Mouse (Mus musculus) midbrain, embryonic 10.5 days (tissue): ENCODE results near the gene Rpl7l1. TPM values are rescaled to one million over a fixed set of nuclear protein-coding genes. Genes with fewer than 3 reads are reported as not detected.
"Not testable (repeated sequence)": the region's sequence is repeated elsewhere in the genome, so short reads cannot be mapped to it uniquely, and the experiment has no call there.

Experiments used
- DNase-seq: peaks from one replicate; pipeline ENCODE4 v3.0.0-alpha.2; 2017; ENCODE audit warnings: low spot score
- H3K27ac ChIP-seq: fragments of 300-500 bp; sonication (generic); replicated peaks from 2 replicates; pipeline ENCODE4 v1.5.1; 2016; ENCODE audit warnings: mild to moderate bottlenecking
- H3K27me3 ChIP-seq: fragments of 300-500 bp; sonication (generic); 2 replicates; pipeline ENCODE4 v1.6.1; 2016; ENCODE audit warnings: low read depth, mild to moderate bottlenecking; ENCODE audit not compliant: poor library complexity, severe bottlenecking
- H3K36me3 ChIP-seq: fragments of 300-500 bp; sonication (generic); 2 replicates; pipeline ENCODE4 v1.6.1; 2016; ENCODE audit warnings: mild to moderate bottlenecking, moderate library complexity
- H3K4me1 ChIP-seq: fragments of 300-500 bp; sonication (generic); 2 replicates; pipeline ENCODE4 v1.6.1; 2016
- H3K4me3 ChIP-seq: fragments of 300-500 bp; sonication (generic); 2 replicates; pipeline ENCODE4 v1.5.1; 2016; ENCODE audit warnings: mild to moderate bottlenecking, moderate library complexity
- H3K9me3 ChIP-seq: fragments of 300-500 bp; sonication (generic); replicated peaks from 2 replicates; pipeline ENCODE4 v1.6.1; 2016; ENCODE audit warnings: mild to moderate bottlenecking
- WGBS: fragments of 180-500 bp; shearing (Covaris S2); methylation state at CpG from one replicate; pipeline ENCODE4 v1.1.7; 2016; 5-methylcytosine and 5-hydroxymethylcytosine counted together
- polyA plus RNA-seq: library from polyadenylated mRNA; unstranded; fragments of >200 nt; fragmentation: Nextera tagmentation; extraction: Ambion mirVana; gene quantifications from 2 replicates; pipeline ENCODE4 v1.2.1, GENCODE M21; 2016

Rpl7l1 gene
- polyA plus RNA-seq, 1 experiment from 2014 or later = 219 TPM

- no peak for DNase-seq
- Histone ChIP-seq H3K36me3 (peaks cover 78% of the 10 kb centered on the region), H3K27ac (no peak overlapping the region), H3K9me3 (no peaks in the 10 kb centered on the region), H3K4me1 (no peaks in the 10 kb centered on the region), H3K4me3 (no peak overlapping the region), H3K27me3 (no peaks in the 10 kb centered on the region)
- WGBS = 91% methylated on average over 10 of the region's 10 CpGs
Measured at GRCm38 (mm10) chr17:46808376-46808775, 25.9 kb upstream of the Rpl7l1 start.

- no peak for DNase-seq
- Histone ChIP-seq H3K27me3 (no peaks in the 10 kb centered on the region), H3K27ac (no peak overlapping the region), H3K4me1 (peaks cover 11% of the 10 kb centered on the region), H3K4me3 (no peak overlapping the region), H3K36me3 (peaks cover 64% of the 10 kb centered on the region), H3K9me3 (no peaks in the 10 kb centered on the region)
- 91% methylated on average over 6 of the region's 6 CpGs for WGBS
Measured at GRCm38 (mm10) chr17:46801761-46802160, 19.3 kb upstream of the Rpl7l1 start.

GRCm38 (mm10) chr17:46799680-46800079, 17.2 kb upstream of the Rpl7l1 start:
- H3K4me1 ChIP-seq = peaks cover 17% of the 10 kb centered on the region
- no peak overlapping the region for H3K4me3 ChIP-seq
- H3K27ac ChIP-seq = no peak overlapping the region
- H3K36me3 ChIP-seq = peaks cover 47% of the 10 kb centered on the region
- 81% methylated on average over 10 of the region's 10 CpGs for WGBS
- no peak for DNase-seq
- no peaks in the 10 kb centered on the region for H3K27me3 ChIP-seq
- no peaks in the 10 kb centered on the region for H3K9me3 ChIP-seq

- DNase-seq = peak; percentile 20
- peaks cover 17% of the 10 kb centered on the region for H3K4me1 ChIP-seq
- 16% methylated on average over 8 of the region's 8 CpGs for WGBS
- no peaks in the 10 kb centered on the region for H3K27me3 ChIP-seq
- no peaks in the 10 kb centered on the region for H3K9me3 ChIP-seq
- H3K36me3 ChIP-seq = peaks cover 33% of the 10 kb centered on the region
- H3K27ac ChIP-seq = 0 out of 2 replicates have a peak overlapping the region, but pooled peaks have one; percentile 43
- no peak overlapping the region for H3K4me3 ChIP-seq
Measured at GRCm38 (mm10) chr17:46797386-46797785, 14.9 kb upstream of the Rpl7l1 start.

- no peaks in the 10 kb centered on the region for H3K9me3 ChIP-seq
- no peak for DNase-seq
- 91% methylated on average over 4 of the region's 4 CpGs for WGBS
- H3K4me1 ChIP-seq = peaks cover 17% of the 10 kb centered on the region
- no peak overlapping the region for H3K4me3 ChIP-seq
- no peak overlapping the region for H3K27ac ChIP-seq
- no peaks in the 10 kb centered on the region for H3K27me3 ChIP-seq
- peaks cover 27% of the 10 kb centered on the region for H3K36me3 ChIP-seq
Measured at GRCm38 (mm10) chr17:46796743-46797142, 14.3 kb upstream of the Rpl7l1 start.

- H3K4me3 ChIP-seq = no peak overlapping the region
- no peaks in the 10 kb centered on the region for H3K9me3 ChIP-seq
- 86% methylated on average over 2 of the region's 2 CpGs for WGBS
- no peak for DNase-seq
- H3K27ac ChIP-seq = no peak overlapping the region
- peaks cover 17% of the 10 kb centered on the region for H3K4me1 ChIP-seq
- H3K27me3 ChIP-seq = no peaks in the 10 kb centered on the region
- H3K36me3 ChIP-seq = no peaks in the 10 kb centered on the region
Measured at GRCm38 (mm10) chr17:46792963-46793362, 10.5 kb upstream of the Rpl7l1 start.

- H3K27ac ChIP-seq, DNase-seq, H3K9me3 ChIP-seq, H3K36me3 ChIP-seq, H3K4me3 ChIP-seq, H3K27me3 ChIP-seq, H3K4me1 ChIP-seq: not testable (repeated sequence)
- 70% methylated on average over 2 of the region's 2 CpGs for WGBS
Measured at GRCm38 (mm10) chr17:46787974-46788373, 5.5 kb upstream of the Rpl7l1 start.

- Histone ChIP-seq H3K9me3 (no peaks in the 10 kb centered on the region), H3K27ac (no peak overlapping the region), H3K4me1 (no peaks in the 10 kb centered on the region), H3K27me3 (no peaks in the 10 kb centered on the region), H3K36me3 (no peaks in the 10 kb centered on the region), H3K4me3 (no peak overlapping the region)
- 92% methylated on average over 5 of the region's 5 CpGs for WGBS
- no peak for DNase-seq
Measured at GRCm38 (mm10) chr17:46786952-46787351, 4.5 kb upstream of the Rpl7l1 start.

GRCm38 (mm10) chr17:46783222-46783565, 722 bp upstream of the Rpl7l1 start:
- Histone ChIP-seq H3K36me3 (peaks cover 31% of the 10 kb centered on the region), H3K27me3 (no peaks in the 10 kb centered on the region), H3K4me3 (peak overlapping the region; percentile 80), H3K9me3 (no peaks in the 10 kb centered on the region), H3K27ac (no peak overlapping the region), H3K4me1 (peaks cover 9% of the 10 kb centered on the region; the same call in 1 of the 2 replicates)
- WGBS = 84% methylated on average over 2 of the region's 2 CpGs
- DNase-seq = no peak

- Histone ChIP-seq H3K9me3 (no peaks in the 10 kb centered on the region), H3K27ac (peak overlapping the region; percentile 91), H3K27me3 (no peaks in the 10 kb centered on the region), H3K36me3 (peaks cover 44% of the 10 kb centered on the region), H3K4me1 (peaks cover 9% of the 10 kb centered on the region; the same call in 1 of the 2 replicates), H3K4me3 (peak overlapping the region; percentile 80)
- DNase-seq = no peak
- 10% methylated on average over 11 of the region's 11 CpGs for WGBS
Measured at GRCm38 (mm10) chr17:46781876-46782275, 596 bp downstream of the Rpl7l1 start.

- peaks cover 73% of the 10 kb centered on the region for H3K36me3 ChIP-seq
- H3K4me1 ChIP-seq = peaks cover 25% of the 10 kb centered on the region
- no peak for DNase-seq
- no peak overlapping the region for H3K27ac ChIP-seq
- H3K27me3 ChIP-seq = no peaks in the 10 kb centered on the region
- WGBS = 89% methylated on average over 3 of the region's 3 CpGs
- no peaks in the 10 kb centered on the region for H3K9me3 ChIP-seq
- H3K4me3 ChIP-seq = no peak overlapping the region
Measured at GRCm38 (mm10) chr17:46776087-46776486, 6.4 kb downstream of the Rpl7l1 start.

GRCm38 (mm10) chr17:46775070-46775469, 7.4 kb downstream of the Rpl7l1 start:
- Histone ChIP-seq H3K27ac (no peak overlapping the region), H3K27me3 (no peaks in the 10 kb centered on the region), H3K4me3 (no peak overlapping the region), H3K4me1 (peaks cover 23% of the 10 kb centered on the region), H3K9me3 (no peaks in the 10 kb centered on the region), H3K36me3 (peaks cover 62% of the 10 kb centered on the region)
- 96% methylated on average over 9 of the region's 9 CpGs for WGBS
- no peak for DNase-seq

GRCm38 (mm10) chr17:46774131-46774472, 8.4 kb downstream of the Rpl7l1 start:
- no peaks in the 10 kb centered on the region for H3K27me3 ChIP-seq
- peak overlapping the region; percentile 78 for H3K4me3 ChIP-seq
- peaks cover 53% of the 10 kb centered on the region for H3K36me3 ChIP-seq
- peaks cover 23% of the 10 kb centered on the region for H3K4me1 ChIP-seq
- H3K27ac ChIP-seq = no peak overlapping the region
- DNase-seq = no peak
- 46% methylated on average over 2 of the region's 2 CpGs for WGBS
- H3K9me3 ChIP-seq = no peaks in the 10 kb centered on the region
